Mouse (Mus musculus) regulatory T cell (primary cell): ENCODE results near the gene Pign.

Source experiments
- in situ Hi-C: fragments of 300-600 bp; cut with MboI, MseI; formaldehyde crosslinking; loops from one replicate; pipeline ENCODE4 v1.15.1; 2025; ENCODE audit warnings: high pct_unique_total_duplicates

Gene Pign

GRCm38 (mm10) chr1:105564289-105564688, 99.2 kb downstream of the Pign start:
- in situ Hi-C loops: no loop called here

GRCm38 (mm10) chr1:105563821-105564220, 99.7 kb downstream of the Pign start:
- in situ Hi-C loops: no loop called here

- in situ Hi-C loops: no loop called here
These were observed 107.4 kb downstream of the Pign start for GRCm38 (mm10) chr1:105556078-105556477.

- in situ Hi-C loops: no loop called here
These were observed 108.2 kb downstream of the Pign start for GRCm38 (mm10) chr1:105555192-105555718.

GRCm38 (mm10) chr1:105553130-105553529, 110.3 kb downstream of the Pign start:
- in situ Hi-C loops: no loop called here

GRCm38 (mm10) chr1:105550163-105550562, 113.3 kb downstream of the Pign start:
- in situ Hi-C loops: no loop called here

GRCm38 (mm10) chr1:105549648-105550047, 113.8 kb downstream of the Pign start:
- in situ Hi-C loops: no loop called here

- in situ Hi-C loops: no loop called here
These were observed 120.4 kb downstream of the Pign start for GRCm38 (mm10) chr1:105543051-105543450.

GRCm38 (mm10) chr1:105523768-105524167, 139.7 kb downstream of the Pign start:
- in situ Hi-C loops: loop anchor here (5.0 kb wide), 1 partner anchor 76 kb away; no protein-coding TSS in a partner anchor

GRCm38 (mm10) chr1:105522321-105522720, 141.2 kb downstream of the Pign start:
- in situ Hi-C loops: loop anchor here (5.0 kb wide), 1 partner anchor 75 kb away; no protein-coding TSS in a partner anchor

- in situ Hi-C loops: no loop called here
These were observed 145.4 kb downstream of the Pign start for GRCm38 (mm10) chr1:105518101-105518500.

GRCm38 (mm10) chr1:105507116-105507515, 156.4 kb downstream of the Pign start:
- in situ Hi-C loops: no loop called here

- in situ Hi-C loops: no loop called here
These were observed 170.9 kb downstream of the Pign start for GRCm38 (mm10) chr1:105492626-105493025.

- in situ Hi-C loops: no loop called here
These were observed 174.0 kb downstream of the Pign start for GRCm38 (mm10) chr1:105489456-105489855.

GRCm38 (mm10) chr1:105487037-105487436, 176.4 kb downstream of the Pign start:
- in situ Hi-C loops: no loop called here
